Mouse (Mus musculus): ENCODE measurements around the gene Ddx50. TPM values are rescaled to one million over a fixed set of nuclear protein-coding genes. Genes with fewer than 3 reads are reported as not detected.
A peak's percentile ranks its signal among the peaks of the same experiment; 100 is the strongest.
"Not testable (repeated sequence)": the region's sequence is repeated elsewhere in the genome, so short reads cannot be mapped to it uniquely, and the experiment has no call there.

Gene Ddx50
- total RNA-seq, 2 experiments from 2014 or later = 95.4 to 99.6 TPM

GRCm38 (mm10) chr10:62601053-62601791 lies 49.8 kb downstream of the Ddx50 start:
- no peak for DNase-seq

- no peak for DNase-seq
Measured at GRCm38 (mm10) chr10:62600056-62600455, 51.0 kb downstream of the Ddx50 start.

GRCm38 (mm10) chr10:62599311-62599710 lies 51.7 kb downstream of the Ddx50 start:
- not testable (repeated sequence) for DNase-seq

- DNase-seq = no peak
Measured at GRCm38 (mm10) chr10:62592496-62592895, 58.5 kb downstream of the Ddx50 start.

- peak; percentile 88 for DNase-seq
Measured at GRCm38 (mm10) chr10:62590200-62590599, 60.8 kb downstream of the Ddx50 start.

GRCm38 (mm10) chr10:62588616-62589015 lies 62.4 kb downstream of the Ddx50 start:
- DNase-seq = peak; percentile 55

GRCm38 (mm10) chr10:62583245-62583644 lies 67.8 kb downstream of the Ddx50 start:
- DNase-seq = no peak

GRCm38 (mm10) chr10:62582701-62583100 lies 68.3 kb downstream of the Ddx50 start:
- DNase-seq = no peak

- no peak for DNase-seq
Measured at GRCm38 (mm10) chr10:62582263-62582662, 68.8 kb downstream of the Ddx50 start.

- not testable (repeated sequence) for DNase-seq
Measured at GRCm38 (mm10) chr10:62579129-62579528, 71.9 kb downstream of the Ddx50 start.

GRCm38 (mm10) chr10:62578338-62579100 lies 72.5 kb downstream of the Ddx50 start, which contains the start of gene Kif1bp:
Kif1bp (minus strand) TSS chr10:62578457.
- DNase-seq = peak; percentile 97

- DNase-seq = no peak
Measured at GRCm38 (mm10) chr10:62577673-62578337, 73.2 kb downstream of the Ddx50 start.

GRCm38 (mm10) chr10:62575001-62575400 lies 76.0 kb downstream of the Ddx50 start:
- DNase-seq = no peak

GRCm38 (mm10) chr10:62570126-62570871 lies 80.7 kb downstream of the Ddx50 start:
- no peak for DNase-seq

GRCm38 (mm10) chr10:62568861-62569260 lies 82.2 kb downstream of the Ddx50 start:
- no peak for DNase-seq

Small RNA genes within 50 kb of the gene (microRNA-seq; reads per million reads assigned to microRNA genes)
- 0 reads per million in 2 experiments for gene Mir7215

Other genes with a start within 250 kb of the Ddx50 start
- not detected for gene Hkdc1, start 228.7 kb downstream of the Ddx50 start, total RNA-seq (2021)
- gene 4930507D05Rik, start 201.7 kb downstream of the Ddx50 start, total RNA-seq (2021) = under 1 TPM; 0.36 to 0.62 TPM
- gene Supv3l1, start 201.5 kb downstream of the Ddx50 start, total RNA-seq (2021) = 10 to 100 TPM; 39.2 to 40.7 TPM
- gene Vps26a, start 164.4 kb downstream of the Ddx50 start, total RNA-seq (2021) = 10 to 100 TPM; 50.9 to 53.0 TPM
- gene Srgn, start 123.8 kb downstream of the Ddx50 start, total RNA-seq (2021) = 10 to 100 TPM; 16.9 to 18.4 TPM
- 10 to 100 TPM; 31.6 to 34.5 TPM for gene Kif1bp, start 72.8 kb downstream of the Ddx50 start, total RNA-seq (2021)
- gene Ddx21, start 48.9 kb downstream of the Ddx50 start, total RNA-seq (2021) = 10 to 100 TPM; 43.8 to 46.1 TPM
- 1 to 10 TPM in 1 of 2 experiments, under 1 TPM in 1; 0.83 to 1.5 TPM for gene Stox1, start 74.9 kb upstream of the Ddx50 start, total RNA-seq (2021)
- 10 to 100 TPM; 53.7 to 66.1 TPM for gene Ccar1, start 141.1 kb upstream of the Ddx50 start, total RNA-seq (2021)

Measured in heart, postnatal 4 days (tissue).